Mouse (Mus musculus): ENCODE measurements around the gene Kif5a.

Gene Kif5a

GRCm38 (mm10) chr10:127289573-127290191 is 26.5 kb upstream of the Kif5a start:
- DNase-seq (ENCODE audit: low read depth, low spot score): peak; percentile 87

GRCm38 (mm10) chr10:127288800-127289572 is 25.8 kb upstream of the Kif5a start, which contains the start of gene Mbd6:
Gene Mbd6, minus strand, starts transcription at chr10:127289018.
- DNase-seq (ENCODE audit: low read depth, low spot score): peak; percentile 95

- no peak for DNase-seq (ENCODE audit: low read depth, low spot score)
Observed at GRCm38 (mm10) chr10:127288328-127288799, 25.2 kb upstream of the Kif5a start.

GRCm38 (mm10) chr10:127287936-127288293 is 24.8 kb upstream of the Kif5a start:
- DNase-seq (ENCODE audit: low read depth, low spot score): no peak

- DNase-seq (ENCODE audit: low read depth, low spot score): no peak
Observed at GRCm38 (mm10) chr10:127287271-127287935, 24.3 kb upstream of the Kif5a start.

GRCm38 (mm10) chr10:127286730-127287129 is 23.6 kb upstream of the Kif5a start:
- no peak for DNase-seq (ENCODE audit: low read depth, low spot score)

- no peak for DNase-seq (ENCODE audit: low read depth, low spot score)
Observed at GRCm38 (mm10) chr10:127286194-127286593, 23.0 kb upstream of the Kif5a start.

GRCm38 (mm10) chr10:127285644-127286043 is 22.5 kb upstream of the Kif5a start:
- no peak for DNase-seq (ENCODE audit: low read depth, low spot score)

GRCm38 (mm10) chr10:127284724-127285500 is 21.8 kb upstream of the Kif5a start:
- no peak for DNase-seq (ENCODE audit: low read depth, low spot score)

- DNase-seq (ENCODE audit: low read depth, low spot score): no peak
Observed at GRCm38 (mm10) chr10:127284105-127284622, 21.0 kb upstream of the Kif5a start.

GRCm38 (mm10) chr10:127282620-127283215 is 19.6 kb upstream of the Kif5a start:
- DNase-seq (ENCODE audit: low read depth, low spot score): no peak

GRCm38 (mm10) chr10:127281316-127281715 is 18.2 kb upstream of the Kif5a start:
- no peak for DNase-seq (ENCODE audit: low read depth, low spot score)

- DNase-seq (ENCODE audit: low read depth, low spot score): no peak
Observed at GRCm38 (mm10) chr10:127279730-127280129, 16.6 kb upstream of the Kif5a start.

- DNase-seq (ENCODE audit: low read depth, low spot score): no peak
Observed at GRCm38 (mm10) chr10:127274261-127275022, 11.3 kb upstream of the Kif5a start.

GRCm38 (mm10) chr10:127272371-127272770 is 9.2 kb upstream of the Kif5a start:
- no peak for DNase-seq (ENCODE audit: low read depth, low spot score)

GRCm38 (mm10) chr10:127269884-127270283 is 6.7 kb upstream of the Kif5a start:
- no peak for DNase-seq (ENCODE audit: low read depth, low spot score)

- no peak for DNase-seq (ENCODE audit: low read depth, low spot score)
Observed at GRCm38 (mm10) chr10:127269036-127269435, 5.9 kb upstream of the Kif5a start.

- no peak for DNase-seq (ENCODE audit: low read depth, low spot score)
Observed at GRCm38 (mm10) chr10:127268401-127268800, 5.3 kb upstream of the Kif5a start.

- DNase-seq (ENCODE audit: low read depth, low spot score): no peak
Observed at GRCm38 (mm10) chr10:127267318-127267717, 4.2 kb upstream of the Kif5a start.

Measured in skeletal muscle tissue, adult 2 months (tissue).